Mouse (Mus musculus) kidney, postnatal 25 days (tissue): ENCODE measurements around the gene Il20ra.
A peak's percentile ranks its signal among the peaks of the same experiment; 100 is the strongest.

Experiments
- DNase-seq, 2 experiments: peaks; one replicate each; pipeline ENCODE4 v3.0.0; 2021; ENCODE audit warnings: mixed read lengths in 2 of 2

Il20ra gene

GRCm38 (mm10) chr10:19779092-19779491 is 66.7 kb downstream of the Il20ra start:
- no peak for DNase-seq

DNA sequence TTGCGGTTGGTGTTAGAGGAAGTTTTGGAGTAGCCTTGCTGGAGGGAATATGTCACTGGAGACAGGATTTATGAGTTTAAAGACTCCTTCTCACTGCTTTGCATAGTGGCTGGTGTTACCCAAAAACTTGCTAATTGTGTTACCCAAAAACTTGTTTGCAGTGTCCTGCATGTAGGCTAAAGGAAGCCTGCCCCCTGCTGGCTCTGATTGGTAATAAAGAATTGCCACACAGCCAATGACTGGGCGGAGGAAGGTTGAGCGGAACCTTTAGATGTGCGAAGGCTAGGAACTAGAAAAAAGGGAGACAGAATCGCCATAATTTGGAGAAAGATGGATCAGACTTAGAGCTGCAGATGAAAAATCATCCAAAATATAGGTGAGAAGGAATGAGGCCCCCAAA is 69.0 kb downstream of the Il20ra start:
- peak; percentile 40 to 48 for DNase-seq

DNA sequence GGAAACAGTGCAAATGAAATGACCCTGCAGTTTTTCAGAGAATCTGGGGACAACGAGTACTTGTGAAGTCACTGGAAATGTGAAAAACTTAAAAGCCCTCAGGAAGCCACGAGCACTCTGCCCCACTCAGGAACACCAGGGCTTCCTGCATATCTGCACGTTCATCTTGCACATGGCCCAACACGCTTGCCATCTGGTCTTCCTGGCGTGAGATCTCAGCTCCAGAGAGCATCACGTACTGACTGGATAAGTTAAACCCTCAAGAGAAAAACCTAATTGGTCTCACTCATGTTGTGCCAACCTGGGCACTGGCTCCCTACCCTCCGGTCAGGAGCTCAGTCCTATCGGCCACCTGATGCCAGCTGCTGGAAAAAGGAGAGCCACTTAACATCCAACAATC is 82.6 kb downstream of the Il20ra start:
- DNase-seq: no peak

DNA sequence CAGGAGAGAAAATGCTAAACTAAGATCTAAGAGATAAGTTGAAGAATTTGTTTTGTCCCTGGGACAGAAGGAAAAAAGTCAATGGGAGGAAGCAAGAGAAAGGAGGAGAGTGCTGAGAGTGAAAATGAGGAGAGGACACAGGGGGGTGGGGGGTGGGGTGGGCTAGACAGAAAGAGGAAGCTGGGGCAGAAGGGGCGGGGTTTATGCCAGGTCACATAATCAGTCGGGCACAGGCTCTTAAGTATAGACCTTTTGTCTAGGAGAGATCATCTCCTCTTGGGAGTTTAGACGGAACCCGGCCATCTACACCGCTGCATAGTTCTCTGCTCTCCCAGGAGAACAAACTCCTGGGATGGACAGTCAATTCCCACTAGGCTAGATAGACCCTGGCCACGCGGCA is 90.6 kb downstream of the Il20ra start:
- no peak for DNase-seq

DNA sequence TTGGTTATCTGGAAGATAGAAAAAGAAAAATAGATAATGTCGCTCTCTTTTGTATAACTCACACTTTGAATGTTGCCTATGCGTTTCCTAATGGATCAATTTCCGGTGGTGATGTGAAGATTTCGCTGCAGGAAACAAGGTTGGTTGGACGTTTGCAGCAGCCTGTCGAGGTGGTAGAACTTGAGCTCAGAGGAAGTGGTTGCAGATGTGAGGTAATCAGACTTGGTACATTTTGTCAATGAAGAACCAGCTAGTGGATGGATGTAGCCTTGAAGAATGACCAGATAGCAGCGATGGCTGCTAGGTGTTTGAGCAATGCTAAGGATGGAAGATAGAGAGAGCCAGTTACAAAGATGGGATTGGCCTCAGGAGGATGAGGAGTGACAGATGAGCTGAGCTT is 92.4 kb downstream of the Il20ra start:
- DNase-seq: no peak
